Mouse (Mus musculus): ENCODE data around the gene Tnfrsf12a.

Gene Tnfrsf12a

DNA sequence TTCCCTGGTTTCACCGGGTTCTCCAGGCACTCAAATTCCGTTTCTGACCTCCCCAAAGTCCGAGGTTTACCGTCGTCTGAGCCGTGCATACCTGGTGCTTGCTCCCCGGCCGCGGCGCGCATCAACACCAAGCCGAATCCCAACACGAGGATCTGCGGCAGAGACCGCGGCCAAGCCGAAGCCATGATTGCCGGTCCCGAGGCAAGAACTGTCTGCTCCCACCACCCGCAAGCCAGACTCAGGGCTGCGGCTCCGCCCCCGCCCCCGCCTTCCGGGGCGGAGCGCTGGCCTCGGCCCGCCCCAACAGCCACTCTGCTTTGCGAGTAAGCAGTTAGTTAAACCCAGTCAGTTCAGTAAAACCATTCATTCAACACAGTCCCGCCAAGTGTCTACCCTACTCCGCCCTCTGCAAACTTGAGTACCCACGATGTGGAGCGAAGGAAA lies at the start of gene Tnfrsf12a:
Gene Tnfrsf12a (minus strand): TSS at position 233 of the 444 bp plus-strand sequence.
- in situ Hi-C loops (cut with MboI) = no loop called here

DNA sequence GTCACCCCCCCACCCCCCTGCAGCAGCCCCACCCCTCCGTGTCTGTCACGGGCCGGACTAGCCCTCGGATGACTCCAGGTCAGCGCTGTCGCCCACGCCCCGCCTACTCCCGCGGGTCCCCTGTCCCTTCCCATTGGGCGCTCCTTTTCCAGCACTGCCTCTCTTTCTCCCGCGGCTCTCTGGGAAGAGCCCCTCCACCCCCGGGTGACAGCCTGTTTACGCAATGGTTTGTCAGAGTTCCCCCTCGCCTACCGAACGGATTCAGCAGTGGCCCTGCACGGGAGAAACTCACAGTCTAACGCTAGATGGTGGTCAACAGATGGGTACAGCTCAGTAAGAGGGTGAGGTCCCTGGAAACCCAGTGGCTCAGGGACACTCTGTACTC lies 49.5 kb upstream of the Tnfrsf12a start:
- in situ Hi-C loops (cut with MboI) = no loop called here

DNA sequence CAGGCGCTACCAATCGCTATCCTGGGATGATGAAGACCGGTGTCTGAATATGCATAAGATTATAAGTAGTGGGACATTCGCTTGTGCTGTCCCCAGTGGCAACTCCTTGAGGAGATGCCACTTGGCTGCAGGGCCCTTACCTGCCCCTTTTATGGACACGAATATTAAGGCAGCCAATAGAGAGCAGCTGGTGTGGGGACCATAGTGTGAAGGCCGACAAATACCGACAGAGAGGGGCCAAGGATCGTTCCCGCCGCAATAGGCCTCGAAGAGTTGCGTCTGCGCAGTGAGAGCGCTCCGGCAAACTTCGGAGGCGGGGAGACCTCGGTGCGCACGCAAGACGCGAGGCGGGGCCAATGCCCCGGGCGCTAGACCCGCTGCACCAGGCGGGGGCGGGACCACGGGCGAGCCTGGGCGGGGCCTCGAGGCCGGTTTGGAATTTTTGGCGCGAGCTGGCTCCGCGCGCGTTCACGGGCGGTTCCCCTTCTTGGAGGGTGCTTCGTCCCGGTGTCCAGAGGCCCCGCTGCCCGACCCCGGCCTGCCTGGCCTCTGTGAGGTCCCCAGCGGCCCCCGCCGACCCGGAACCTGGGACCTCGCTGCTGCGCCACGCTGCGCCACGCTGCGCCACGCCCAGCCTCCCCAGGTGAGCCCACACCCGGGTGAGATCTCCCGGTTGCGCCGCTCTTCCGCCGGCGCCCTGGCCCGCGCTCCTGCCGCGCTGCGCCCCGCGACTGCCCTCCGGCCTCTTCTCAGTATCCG lies 48.9 kb upstream of the Tnfrsf12a start, which contains the start of gene Pkmyt1:
Gene Pkmyt1 (plus strand): TSS at position 338 of the 759 bp plus-strand sequence.
- in situ Hi-C loops (cut with MboI) = no loop called here

DNA sequence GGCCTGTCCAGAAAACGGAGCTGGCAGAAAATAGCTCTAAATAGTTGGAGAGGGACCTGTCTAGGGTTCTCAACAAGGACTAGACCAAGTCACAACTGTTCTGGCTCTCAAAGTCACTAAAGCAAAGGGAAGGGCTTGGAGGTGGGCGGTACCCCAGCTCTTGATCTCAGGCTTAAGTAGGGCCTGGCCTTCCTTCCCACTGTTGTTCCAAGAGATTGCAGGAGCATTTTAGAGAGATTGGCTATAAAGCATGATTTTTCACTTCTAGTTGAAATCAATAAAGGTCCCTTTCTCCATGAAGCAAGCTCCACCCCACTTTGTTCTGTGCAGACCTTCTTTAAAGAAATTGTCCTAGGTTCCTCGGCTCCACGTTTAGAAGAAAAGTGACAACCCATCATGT lies 48.2 kb upstream of the Tnfrsf12a start:
- in situ Hi-C loops (cut with MboI) = no loop called here

DNA sequence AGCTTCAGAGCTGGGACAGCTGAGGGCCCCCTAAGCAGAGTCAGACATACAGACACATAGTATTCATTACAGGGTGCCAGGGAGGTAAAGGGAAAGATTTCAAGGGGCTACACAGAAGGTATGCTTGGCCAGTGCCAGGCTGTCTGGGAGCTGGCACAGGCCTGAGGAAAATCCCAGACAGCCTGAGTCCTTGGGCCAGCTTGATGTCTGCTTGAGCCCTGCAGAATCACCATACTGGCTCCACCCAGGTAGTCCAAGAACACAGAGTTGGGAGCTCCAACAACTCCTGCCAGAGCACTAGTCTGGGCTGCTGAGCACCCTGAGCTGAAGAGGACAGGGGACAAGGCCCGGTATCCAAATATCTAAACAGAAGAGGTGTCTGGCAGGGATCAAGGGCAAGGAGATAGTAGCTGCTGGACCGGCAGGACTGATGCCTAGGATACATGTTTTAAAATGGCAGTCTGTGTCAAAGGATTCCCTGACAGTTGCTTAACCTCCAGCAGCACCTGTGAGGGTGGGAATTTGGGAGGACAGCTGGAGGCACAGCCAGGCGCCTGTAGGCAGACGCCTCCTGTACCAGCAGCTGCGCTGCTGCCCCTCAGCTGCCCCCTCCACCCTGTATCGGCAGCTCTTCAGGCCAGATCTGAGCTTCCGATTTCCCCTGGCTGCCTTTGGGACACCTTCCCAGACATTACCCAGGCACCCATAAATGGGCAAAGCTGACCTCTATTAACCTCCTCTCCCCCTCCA lies 45.3 kb upstream of the Tnfrsf12a start, which contains the start of gene 1520401A03Rik:
Gene 1520401A03Rik (minus strand): TSS at position 408 of the 750 bp plus-strand sequence.
- in situ Hi-C loops (cut with MboI) = no loop called here

DNA sequence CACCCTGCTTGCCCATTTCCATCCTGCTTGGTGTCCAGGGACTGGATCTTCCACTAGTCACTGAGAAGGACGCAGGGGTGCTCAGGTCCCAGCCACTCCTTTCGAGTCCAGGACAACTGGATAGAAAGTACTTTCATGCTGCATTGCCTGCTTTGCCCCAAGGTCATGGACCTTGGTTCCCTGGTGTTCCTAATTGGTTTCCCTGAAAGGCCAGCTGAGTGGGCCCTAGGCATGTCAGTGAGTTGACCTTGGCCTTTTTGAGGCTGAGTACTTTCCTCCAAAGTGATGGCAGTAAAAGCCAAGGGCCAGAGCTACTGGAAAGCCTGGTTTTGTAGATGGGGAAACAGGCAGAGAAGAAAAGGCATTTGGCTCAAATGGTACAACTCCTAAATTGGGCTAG lies 44.6 kb upstream of the Tnfrsf12a start:
- in situ Hi-C loops (cut with MboI) = no loop called here

DNA sequence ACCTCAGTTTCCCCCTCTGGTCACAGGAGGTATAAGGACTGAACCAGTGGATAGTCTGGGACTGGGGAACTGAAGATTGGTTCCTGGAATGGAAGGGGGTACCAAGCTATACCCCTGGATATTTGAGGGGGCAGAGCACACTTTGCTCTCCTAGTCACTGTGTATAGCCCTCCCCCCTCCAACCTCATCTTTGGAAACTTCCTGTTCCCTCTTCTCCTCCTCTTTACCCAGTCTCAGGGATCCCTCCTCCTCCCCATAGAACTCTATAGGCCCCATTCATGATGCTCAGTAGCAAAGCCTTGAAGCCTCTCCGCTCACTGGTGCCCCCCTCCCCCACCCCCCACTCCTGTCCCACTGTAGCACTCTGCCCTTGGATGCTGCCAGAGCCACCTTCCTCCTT lies 42.2 kb upstream of the Tnfrsf12a start:
- in situ Hi-C loops (cut with MboI) = loop anchor here (5.0 kb wide), 1 partner anchor 52 kb away; no protein-coding TSS in a partner anchor

DNA sequence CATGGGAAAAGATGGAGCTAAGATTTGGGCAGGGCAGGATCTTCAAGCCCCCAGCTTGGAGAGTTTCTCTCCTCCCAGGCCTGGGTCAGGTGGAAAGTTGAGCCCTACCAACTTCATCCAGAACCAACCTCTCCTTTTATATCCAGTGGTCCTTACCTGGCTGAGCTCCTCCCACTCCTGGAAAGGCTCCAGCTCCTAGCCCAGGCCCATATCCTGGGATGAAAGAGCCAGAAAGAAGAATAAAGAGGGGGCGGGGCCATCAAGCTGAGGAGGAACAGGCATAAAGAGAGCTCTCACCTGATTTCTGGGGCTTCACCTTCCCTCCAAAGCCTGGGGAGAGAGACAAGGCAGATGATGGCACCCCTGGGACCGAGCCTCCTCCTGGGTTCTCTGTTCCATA lies 39.7 kb upstream of the Tnfrsf12a start:
- in situ Hi-C loops (cut with MboI) = loop anchor here (5.0 kb wide), 1 partner anchor 50 kb away; no protein-coding TSS in a partner anchor

DNA sequence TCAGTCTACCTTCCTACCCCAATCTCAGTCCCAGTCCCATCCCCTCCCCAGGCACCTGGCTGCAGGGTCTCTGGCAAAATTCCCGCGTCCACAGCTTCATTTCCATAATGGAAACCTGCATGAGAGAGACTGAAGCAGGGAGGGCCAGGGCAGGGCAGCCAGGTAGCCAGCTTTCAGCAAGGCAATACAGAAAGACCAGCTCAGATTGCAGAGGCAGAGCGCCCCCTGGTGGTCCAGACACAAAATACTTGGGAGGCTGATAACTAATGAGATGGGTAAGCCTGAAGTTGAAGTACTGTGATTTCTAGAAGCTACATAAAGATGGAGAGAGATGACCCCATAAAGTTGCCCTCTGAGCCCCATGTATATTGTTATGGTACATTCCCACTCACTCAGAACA lies 28.9 kb upstream of the Tnfrsf12a start:
- in situ Hi-C loops (cut with MboI) = no loop called here

DNA sequence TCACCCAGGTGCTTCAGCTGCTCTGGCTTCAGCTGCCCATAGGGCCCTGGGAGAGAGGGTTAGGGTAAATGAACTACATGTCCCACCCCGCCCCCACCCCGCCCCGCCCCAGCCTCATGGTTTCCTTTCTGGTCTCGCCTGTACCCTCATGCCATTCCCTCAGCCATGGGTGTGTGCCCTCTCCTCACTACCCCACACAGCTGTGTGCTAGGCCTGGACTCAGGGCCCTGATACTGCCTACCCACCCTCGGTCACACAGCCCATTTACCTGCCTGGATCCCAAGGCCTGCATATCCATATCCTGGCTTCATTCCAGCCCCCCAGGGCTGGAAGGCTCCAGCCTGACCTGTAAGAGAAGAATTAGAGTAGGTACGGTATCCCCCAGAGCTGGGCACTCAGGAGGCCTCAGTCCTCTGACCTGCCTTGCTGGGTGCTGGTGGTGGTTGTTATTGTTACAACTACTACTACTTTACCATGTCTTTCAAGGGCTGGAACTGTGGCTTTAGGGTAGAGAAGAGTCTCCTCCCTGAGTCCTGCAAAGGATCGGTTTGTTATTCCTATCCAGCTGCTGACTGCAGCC lies 28.3 kb upstream of the Tnfrsf12a start:
- in situ Hi-C loops (cut with MboI) = no loop called here

DNA sequence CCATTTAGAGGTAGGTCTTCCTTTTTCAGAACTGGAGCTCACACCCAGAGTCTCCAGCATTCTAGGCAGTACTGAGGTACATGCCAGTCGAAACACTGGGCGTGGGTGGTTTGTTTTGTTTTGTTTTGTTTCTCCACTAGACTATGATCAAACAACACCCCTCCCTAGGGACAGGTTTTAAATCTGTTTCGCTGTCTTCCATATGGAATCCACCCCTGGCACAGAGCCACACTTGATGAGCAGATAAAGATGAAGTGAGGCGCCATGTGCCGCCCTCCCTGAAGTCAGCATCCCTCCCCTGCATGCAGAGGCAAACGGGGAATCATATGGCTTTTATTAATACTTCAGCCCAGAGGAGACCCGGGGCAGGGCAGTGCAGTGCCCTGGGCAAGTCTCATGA lies 27.5 kb upstream of the Tnfrsf12a start:
- in situ Hi-C loops (cut with MboI) = no loop called here

DNA sequence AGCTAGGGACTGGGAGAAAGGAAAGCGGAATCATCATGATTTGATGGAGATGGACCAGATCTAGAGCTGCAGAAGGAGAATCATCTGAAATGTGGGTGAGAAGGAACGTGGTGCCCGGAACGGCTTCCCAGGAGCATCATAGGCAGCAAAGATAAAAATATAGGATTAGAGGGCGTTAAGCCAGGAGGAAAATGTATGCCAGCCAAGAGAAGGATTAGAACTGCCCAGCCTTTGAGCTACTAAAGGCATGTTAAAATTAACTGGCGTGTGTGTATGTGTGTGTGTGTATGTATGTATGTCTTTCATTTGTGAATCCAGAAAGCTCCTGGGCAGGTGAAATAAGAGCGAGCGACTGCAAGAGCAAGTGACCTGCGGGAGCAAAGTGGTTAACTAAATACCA lies 26.0 kb upstream of the Tnfrsf12a start:
- in situ Hi-C loops (cut with MboI) = no loop called here

DNA sequence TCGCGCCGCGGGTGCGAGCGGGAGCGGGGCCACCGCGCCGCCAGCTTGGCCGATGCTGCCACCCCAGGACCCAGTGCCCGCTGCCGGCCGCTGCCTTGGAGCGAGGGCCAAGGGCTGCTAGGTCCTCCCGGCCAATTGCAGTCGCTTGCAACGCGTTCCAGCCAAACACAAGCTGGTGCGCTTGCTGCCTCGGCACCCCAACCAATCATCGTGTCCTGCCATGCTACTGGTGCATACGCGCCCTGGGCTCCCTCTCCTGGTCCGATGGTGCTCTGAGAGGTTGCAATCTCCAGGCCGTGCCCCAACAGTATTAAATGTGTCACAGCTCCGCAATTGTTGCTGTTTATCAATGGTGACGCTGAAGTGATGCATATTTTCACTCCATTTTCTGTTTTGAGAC lies 22.8 kb upstream of the Tnfrsf12a start:
- in situ Hi-C loops (cut with MboI) = no loop called here

DNA sequence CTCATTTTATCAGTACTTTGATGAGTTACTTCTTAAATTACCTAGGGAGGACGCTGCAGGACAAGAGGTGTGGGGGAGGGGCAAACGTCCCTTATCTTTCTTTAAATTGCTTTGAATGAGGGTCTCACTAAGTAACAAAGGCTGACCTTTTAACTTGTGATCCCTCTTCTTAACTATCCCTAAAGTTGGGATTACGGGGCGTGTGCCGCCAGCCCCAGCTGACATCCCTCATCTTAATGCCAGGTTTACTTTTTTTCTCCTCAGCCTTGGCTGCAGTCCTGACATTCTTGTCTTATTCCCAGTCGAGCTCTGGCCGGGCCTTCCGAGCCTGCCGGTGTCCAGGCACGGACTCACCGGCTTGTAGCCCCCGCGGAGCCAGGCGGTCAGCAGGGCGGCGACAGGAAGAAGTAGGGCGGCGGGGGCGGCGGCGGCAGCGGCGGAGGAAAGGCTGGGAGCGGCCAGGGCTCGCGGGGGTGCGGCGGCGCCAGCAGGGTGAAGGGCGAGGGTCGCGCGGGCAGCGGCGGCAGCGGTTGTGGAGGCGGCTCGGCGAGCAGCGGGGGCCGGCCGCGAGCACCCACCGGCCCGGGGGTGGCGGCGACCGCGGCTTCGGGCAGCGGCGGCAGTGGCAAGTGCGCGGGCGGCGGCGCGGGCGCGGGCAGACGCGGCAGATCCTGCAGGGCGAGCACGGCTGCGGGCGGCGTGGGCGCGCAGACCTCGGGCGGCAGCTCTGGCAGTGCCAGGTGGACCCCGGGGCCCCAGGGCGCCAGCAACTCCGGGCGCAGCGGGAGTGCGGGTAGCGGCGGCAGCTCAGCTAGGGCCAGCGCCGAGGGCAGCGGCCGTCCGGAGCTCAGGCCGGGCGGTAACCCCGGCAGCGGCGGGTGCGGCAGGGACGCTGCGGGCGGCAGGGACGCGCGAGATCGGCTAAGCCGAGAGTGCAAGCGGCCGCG lies 22.1 kb upstream of the Tnfrsf12a start:
- in situ Hi-C loops (cut with MboI) = no loop called here

DNA sequence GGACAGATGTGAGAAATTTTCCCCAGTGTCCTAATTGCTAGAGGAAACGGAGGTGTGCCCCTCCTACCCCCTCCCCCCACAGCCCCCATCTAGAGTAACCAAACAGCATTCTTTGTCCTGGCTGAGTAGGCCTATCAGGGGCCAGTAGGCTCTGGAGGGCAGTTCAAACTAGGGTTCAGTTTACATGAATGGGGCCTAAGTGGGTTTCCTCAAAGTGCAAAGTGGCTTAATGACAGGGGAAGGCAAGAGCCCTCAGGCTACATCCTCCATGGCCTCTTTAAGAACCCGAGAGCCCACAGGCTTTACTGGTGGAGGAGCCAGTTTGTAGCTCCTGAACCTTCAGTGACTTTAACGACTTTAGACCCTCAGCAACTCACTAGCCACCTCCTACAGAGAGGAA lies 18.5 kb upstream of the Tnfrsf12a start:
- in situ Hi-C loops (cut with MboI) = no loop called here

DNA sequence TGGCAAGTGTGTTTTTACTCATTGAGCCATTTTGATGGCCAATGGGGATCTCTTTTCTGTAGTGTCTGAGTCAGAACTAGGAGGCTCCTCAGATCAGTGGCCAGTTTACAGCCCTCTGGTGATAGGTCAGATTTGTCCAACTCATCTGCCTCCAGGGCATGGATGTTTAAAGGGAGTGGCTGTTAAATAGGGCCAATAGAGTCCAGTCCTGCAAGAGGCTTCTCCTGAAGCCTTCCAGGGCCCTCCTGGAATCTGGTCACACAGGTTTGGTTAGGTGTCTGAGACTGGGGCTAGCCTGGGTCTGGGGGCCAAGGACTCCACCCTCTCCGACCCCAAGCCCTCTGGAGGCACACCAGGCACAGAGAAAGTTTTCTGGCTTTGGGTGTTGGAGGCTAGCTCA lies 17.2 kb upstream of the Tnfrsf12a start:
- in situ Hi-C loops (cut with MboI) = no loop called here

DNA sequence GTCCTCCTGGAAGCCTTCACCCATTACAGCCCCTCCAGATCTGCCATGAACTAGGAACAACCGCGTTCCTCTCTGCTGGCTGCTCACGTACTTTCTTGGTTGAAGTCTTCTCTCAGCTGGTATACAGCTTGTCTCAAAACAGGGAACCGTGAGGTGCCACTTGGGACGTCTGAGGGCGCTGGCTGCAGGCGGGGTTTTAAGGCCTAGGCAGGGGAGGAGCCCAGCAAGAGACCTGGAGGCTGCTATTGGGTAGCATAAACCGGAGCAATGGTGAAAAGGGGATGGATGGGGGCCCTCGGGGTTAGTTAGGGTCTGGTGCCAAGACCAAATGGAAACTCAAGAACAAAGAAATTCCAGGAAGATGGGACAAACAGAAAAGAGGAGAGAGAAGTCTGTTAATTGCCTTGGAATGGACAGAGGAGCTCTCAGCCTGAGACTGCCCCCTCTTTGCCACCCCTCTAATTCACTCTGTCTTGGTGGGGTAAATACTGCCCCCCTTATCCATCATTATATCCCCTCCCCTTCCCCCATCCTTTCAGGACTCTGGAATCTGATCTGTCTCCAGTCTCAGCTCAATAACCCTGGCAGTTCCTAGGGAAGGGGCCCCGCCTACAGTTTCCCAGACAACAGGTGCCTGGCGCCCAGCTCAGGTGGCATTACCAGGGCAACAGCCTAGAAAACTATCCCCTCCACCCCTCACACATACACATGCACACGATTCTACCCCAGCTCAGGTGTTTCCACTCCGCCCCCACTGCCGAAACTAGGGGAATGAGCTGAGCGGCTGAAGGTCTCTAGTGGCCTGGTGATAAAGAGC lies 6.8 kb upstream of the Tnfrsf12a start, which contains the start of gene Cldn9:
Gene Cldn9 (minus strand): TSS at position 171 of the 817 bp plus-strand sequence.
- in situ Hi-C loops (cut with MboI) = no loop called here

DNA sequence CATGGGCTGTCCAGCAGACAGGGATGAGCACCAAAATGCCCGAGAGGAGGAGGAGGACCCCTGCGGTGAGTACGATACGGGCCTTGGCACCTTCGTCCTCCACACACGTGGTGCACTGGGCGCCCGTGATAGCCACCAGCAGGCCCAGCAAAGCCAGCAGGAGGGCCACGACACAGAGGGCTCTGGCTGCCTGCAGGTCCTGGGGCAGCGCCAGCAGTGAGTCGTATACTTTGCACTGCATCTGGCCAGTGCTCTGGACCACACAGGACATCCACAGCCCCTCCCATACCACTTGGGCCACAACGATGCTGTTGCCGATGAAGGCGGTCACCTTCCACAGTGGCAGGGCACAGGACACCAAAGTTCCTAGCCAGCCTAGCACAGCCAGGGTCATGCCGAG lies 6.0 kb upstream of the Tnfrsf12a start:
- in situ Hi-C loops (cut with MboI) = no loop called here

DNA sequence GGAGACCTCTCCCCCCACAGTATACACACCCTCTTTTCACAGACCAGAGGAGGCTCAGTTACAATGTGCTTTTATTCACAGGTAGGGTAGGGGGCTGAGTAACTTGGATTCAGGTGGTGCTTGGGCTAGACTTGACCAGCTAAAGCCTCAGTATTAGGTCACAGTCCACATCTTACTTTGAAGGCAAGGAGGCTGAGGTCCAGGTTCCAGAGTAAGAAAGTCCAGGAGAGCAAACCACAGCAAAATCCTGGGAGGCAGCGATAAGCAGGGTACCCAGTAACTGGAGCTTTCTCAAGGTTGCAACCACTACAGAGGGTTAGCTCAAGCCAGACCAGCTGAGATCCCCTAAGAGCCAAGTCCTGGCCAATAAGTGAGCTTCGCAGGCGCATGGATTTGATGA lies 5.3 kb upstream of the Tnfrsf12a start:
- in situ Hi-C loops (cut with MboI) = no loop called here

DNA sequence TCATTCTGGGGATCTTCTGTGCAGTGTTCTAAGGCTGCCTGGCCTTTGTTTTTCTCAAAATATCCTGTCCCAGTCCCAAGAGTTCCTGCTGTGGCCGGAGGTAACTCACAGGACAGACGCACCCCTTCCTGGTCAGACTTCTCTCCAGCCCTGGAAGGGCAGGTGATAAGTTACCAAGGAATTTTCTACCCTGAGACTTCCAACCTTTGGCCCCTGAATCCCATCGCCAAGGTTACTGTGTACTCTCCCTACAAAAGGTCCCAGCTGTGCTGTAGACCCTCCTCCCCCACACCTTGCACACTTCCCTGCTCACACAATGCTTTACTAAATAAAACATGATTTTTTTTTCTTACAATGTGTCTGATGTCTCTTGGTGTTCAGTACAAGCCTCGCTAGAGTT lies 4.8 kb upstream of the Tnfrsf12a start:
- in situ Hi-C loops (cut with MboI) = no loop called here

DNA sequence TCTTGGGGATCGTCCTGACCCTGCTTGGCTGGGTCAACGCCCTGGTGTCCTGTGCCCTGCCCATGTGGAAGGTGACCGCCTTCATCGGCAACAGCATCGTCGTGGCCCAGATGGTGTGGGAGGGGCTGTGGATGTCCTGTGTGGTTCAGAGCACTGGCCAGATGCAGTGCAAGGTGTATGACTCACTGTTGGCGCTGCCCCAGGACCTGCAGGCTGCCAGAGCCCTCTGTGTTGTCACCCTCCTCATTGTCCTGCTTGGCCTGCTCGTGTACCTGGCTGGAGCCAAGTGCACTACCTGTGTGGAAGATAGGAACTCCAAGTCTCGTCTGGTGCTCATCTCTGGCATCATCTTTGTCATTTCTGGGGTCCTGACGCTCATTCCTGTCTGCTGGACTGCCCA lies 3.8 kb upstream of the Tnfrsf12a start:
- in situ Hi-C loops (cut with MboI) = no loop called here
